Mouse (Mus musculus) midbrain, postnatal 0 days (tissue): ENCODE data around the gene Ptprt. TPM values are rescaled to one million over a fixed set of nuclear protein-coding genes. Genes with fewer than 3 reads are reported as not detected.

Source experiments
- ATAC-seq: fragments of 200-750 bp; cut with Nextera tagmentation; 2 replicates; pipeline ENCODE4 v1.8.0; 2017; ENCODE audit warnings: moderate number of reproducible peaks, mild to moderate bottlenecking, moderate TSS enrichment, moderate library complexity; ENCODE audit not compliant: low FRiP score
- DNase-seq: peaks from one replicate; pipeline ENCODE4 v3.0.0-alpha.2; 2015; ENCODE audit warnings: low spot score
- H3K27ac ChIP-seq: fragments of 300-500 bp; sonication (generic); 2 replicates; pipeline ENCODE4 v1.5.1; 2014; ENCODE audit warnings: low read depth, mild to moderate bottlenecking, low read length, mixed read lengths
- H3K27me3 ChIP-seq: fragments of 300-500 bp; sonication (generic); 2 replicates; pipeline ENCODE4 v1.6.1; 2014; ENCODE audit warnings: low read length, control low read depth, mixed read lengths; ENCODE audit not compliant: insufficient read depth
- H3K36me3 ChIP-seq: fragments of 300-500 bp; sonication (generic); 2 replicates; pipeline ENCODE4 v1.6.1; 2014; ENCODE audit warnings: low read length, control low read depth, mixed read lengths; ENCODE audit not compliant: insufficient read depth
- H3K4me1 ChIP-seq: fragments of 300-500 bp; sonication (generic); 2 replicates; pipeline ENCODE4 v1.6.1; 2014; ENCODE audit warnings: mild to moderate bottlenecking, control low read depth, antibody characterized with exemption, low read length, mixed read lengths; ENCODE audit not compliant: insufficient read depth
- H3K4me2 ChIP-seq: fragments of 300-500 bp; sonication (generic); 2 replicates; pipeline ENCODE4 v1.6.1; 2014; ENCODE audit warnings: low read depth, mild to moderate bottlenecking, low read length, mixed read lengths; ENCODE audit not compliant: poor library complexity, severe bottlenecking
- H3K4me3 ChIP-seq: fragments of 300-500 bp; sonication (generic); 2 replicates; pipeline ENCODE4 v1.5.1; 2014; ENCODE audit warnings: low read depth, mild to moderate bottlenecking, low read length, moderate library complexity
- H3K9ac ChIP-seq: fragments of 300-500 bp; sonication (generic); replicated peaks from 2 replicates; pipeline ENCODE4 v1.6.1; 2014; ENCODE audit warnings: mild to moderate bottlenecking, low read length, moderate library complexity, mixed read lengths; ENCODE audit not compliant: poor library complexity, severe bottlenecking
- H3K9me3 ChIP-seq: fragments of 300-500 bp; sonication (generic); 2 replicates; pipeline ENCODE4 v1.6.1; 2016; ENCODE audit warnings: low read length, control low read depth
- CTCF ChIP-seq: IDR thresholded peaks from 2 replicates; pipeline ENCODE4 v1.5.1; 2016; ENCODE audit warnings: antibody characterized with exemption, mild to moderate bottlenecking
- WGBS: fragments of 180-500 bp; shearing (Covaris S2); extraction: QIAGEN DNeasy Blood & Tissue Kit; methylation state at CpG from one replicate; pipeline ENCODE4 v1.1.7; 2014; 5-methylcytosine and 5-hydroxymethylcytosine counted together
- polyA plus RNA-seq: library from polyadenylated mRNA; unstranded; fragments of >200 nt; fragmentation: Nextera tagmentation; extraction: Ambion mirVana; gene quantifications from 2 replicates; pipeline ENCODE4 v1.2.1, GENCODE M21; 2015
- total RNA-seq: library from RNA; depleted of rRNA; stranded (reverse); fragments of >200 nt; gene quantifications from 2 replicates; pipeline ENCODE4 v1.2.3, GENCODE M21; 2014; rRNA removed

Gene Ptprt
- total RNA-seq: 70.5 and 72.2 TPM in 2 replicates
- 9.8 and 12.6 TPM in 2 replicates for polyA plus RNA-seq

DNA sequence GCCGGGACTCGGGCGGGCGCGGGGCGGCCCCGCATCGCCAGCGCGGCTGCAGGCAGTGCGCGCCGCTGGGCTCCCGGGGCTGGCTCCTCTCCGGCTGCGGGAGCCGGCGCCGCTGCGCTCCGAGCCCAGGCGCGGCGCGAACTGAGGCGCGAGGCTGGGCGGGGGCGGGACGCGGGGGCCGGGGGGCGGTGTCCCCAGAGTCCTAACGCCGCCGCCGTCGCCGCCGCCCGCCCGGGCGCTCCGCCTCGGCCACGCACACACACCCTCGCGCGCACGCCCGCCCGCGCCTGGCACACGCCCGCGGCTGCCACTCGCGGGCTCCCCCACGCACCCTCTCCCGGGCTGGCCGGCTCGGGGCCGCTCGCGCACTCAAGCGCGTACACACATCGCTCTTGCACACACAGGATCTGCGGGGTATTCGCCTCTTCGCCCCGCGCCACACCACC lies at the start of gene Ptprt:
Ptprt (minus strand) TSS at position 207 of the 446 bp plus-strand sequence.
- Histone ChIP-seq H3K27ac (peak within 1 kb of the TSS; percentile 65), H3K4me2 (peak within 1 kb of the TSS; percentile 96), H3K9me3 (no peaks in the 10 kb centered on the region), H3K9ac (peak within 1 kb of the TSS; percentile 77), H3K36me3 (no peaks in the 10 kb centered on the region), H3K4me3 (peak within 1 kb of the TSS; percentile 74), H3K4me1 (no peaks in the 10 kb centered on the region), H3K27me3 (no peaks in the 10 kb centered on the region)
- ATAC-seq: peak; percentile 79
- peak; percentile 45 for DNase-seq
- WGBS: under 1% methylated on average over 46 of the region's 73 CpGs
- TF ChIP-seq CTCF: no peak

- H3K4me1 ChIP-seq: no peaks in the 10 kb centered on the region
- ATAC-seq (no peak), DNase-seq (no peak)
- H3K9me3 ChIP-seq: no peaks in the 10 kb centered on the region
- no peak overlapping the region for H3K4me2 ChIP-seq
- no peak overlapping the region for H3K4me3 ChIP-seq
- H3K27me3 ChIP-seq: no peaks in the 10 kb centered on the region
- no peaks in the 10 kb centered on the region for H3K36me3 ChIP-seq
- WGBS: 91% methylated on average over 2 of the region's 2 CpGs
- TF ChIP-seq CTCF: no peak
- no peak overlapping the region for H3K27ac ChIP-seq
- no peak overlapping the region for H3K9ac ChIP-seq
Measured at GRCm38 (mm10) chr2:162710443-162710842, 49.5 kb upstream of the Ptprt start.

DNA sequence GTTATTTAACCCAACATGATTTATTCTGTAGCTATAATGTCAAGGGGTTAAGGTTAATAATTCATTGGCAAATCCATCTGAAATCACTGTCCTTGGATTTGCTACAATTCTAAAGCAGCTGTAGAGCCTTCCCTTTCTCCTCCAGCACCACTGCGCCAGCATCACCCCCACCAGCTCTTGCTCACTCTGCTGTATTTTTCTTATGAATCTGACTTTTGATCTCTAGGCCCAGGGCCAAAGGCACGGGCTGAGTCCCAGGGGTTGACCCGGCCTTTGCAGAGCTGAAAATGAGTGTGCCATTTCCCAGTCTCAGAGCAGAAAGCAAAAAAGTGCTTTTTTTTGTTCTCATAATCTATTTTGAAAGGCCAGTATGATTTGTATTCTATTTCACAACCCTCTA lies 38.7 kb upstream of the Ptprt start:
- DNase-seq: no peak
- ATAC-seq: no peak
- no peak for TF ChIP-seq CTCF
- Histone ChIP-seq H3K27ac (no peak overlapping the region), H3K9me3 (no peaks in the 10 kb centered on the region), H3K4me2 (no peak overlapping the region), H3K4me1 (no peaks in the 10 kb centered on the region; the same call in 1 of the 2 replicates), H3K36me3 (no peaks in the 10 kb centered on the region), H3K4me3 (no peak overlapping the region), H3K9ac (no peak overlapping the region), H3K27me3 (no peaks in the 10 kb centered on the region; the same call in 1 of the 2 replicates)
- WGBS: 49% methylated on average over 3 of the region's 3 CpGs

DNA sequence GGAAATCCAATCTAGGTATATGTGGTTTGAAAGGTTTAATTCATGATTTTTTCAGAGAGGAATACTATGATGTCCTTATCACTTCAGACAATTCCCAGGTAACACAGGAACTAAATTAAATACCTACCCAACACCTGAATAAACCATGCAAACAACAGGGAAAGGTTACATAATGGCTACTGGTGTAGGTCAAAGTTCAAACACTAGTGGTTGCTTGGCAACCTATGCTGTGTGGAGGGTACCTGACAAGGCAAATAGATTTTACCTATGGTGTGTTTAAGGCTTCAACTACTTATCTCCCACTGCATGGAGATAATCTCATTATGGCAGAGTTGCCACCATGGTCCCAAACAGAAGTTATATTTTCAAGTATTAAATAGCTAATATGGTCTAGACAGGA lies 38.1 kb upstream of the Ptprt start:
- TF ChIP-seq CTCF: no peak
- no peak overlapping the region for H3K9ac ChIP-seq
- no peak overlapping the region for H3K4me2 ChIP-seq
- no peaks in the 10 kb centered on the region for H3K36me3 ChIP-seq
- H3K9me3 ChIP-seq: no peaks in the 10 kb centered on the region
- ATAC-seq (no peak), DNase-seq (no peak)
- H3K27me3 ChIP-seq: no peaks in the 10 kb centered on the region; the same call in 1 of the 2 replicates
- no peak overlapping the region for H3K27ac ChIP-seq
- H3K4me3 ChIP-seq: no peak overlapping the region
- no peaks in the 10 kb centered on the region; the same call in 1 of the 2 replicates for H3K4me1 ChIP-seq

DNA sequence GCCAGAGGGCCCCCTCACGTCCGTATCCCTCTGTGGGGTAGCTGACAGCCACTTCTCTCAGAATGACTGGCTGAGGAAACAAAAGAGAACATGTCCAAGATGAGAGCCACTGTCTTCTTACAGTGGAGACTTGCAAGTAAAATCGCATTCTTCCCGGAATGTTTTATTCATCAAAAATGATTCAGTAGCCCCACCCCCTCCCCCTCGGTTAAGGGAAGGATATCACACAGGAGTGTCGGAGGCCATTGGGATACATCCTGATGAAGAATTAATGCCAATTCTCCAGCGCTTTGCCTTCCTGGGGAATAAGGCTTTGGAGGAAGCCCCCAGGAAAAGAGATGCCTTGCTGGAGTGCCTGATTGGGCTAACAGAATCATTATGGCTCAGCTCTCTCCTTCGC lies 37.1 kb upstream of the Ptprt start:
- H3K4me3 ChIP-seq: no peak overlapping the region
- no peaks in the 10 kb centered on the region for H3K9me3 ChIP-seq
- no peak overlapping the region for H3K27ac ChIP-seq
- DNase-seq: peak; percentile 7
- 29% methylated on average over 8 of the region's 8 CpGs for WGBS
- H3K27me3 ChIP-seq: no peaks in the 10 kb centered on the region; the same call in 1 of the 2 replicates
- no peak for ATAC-seq
- no peaks in the 10 kb centered on the region for H3K36me3 ChIP-seq
- H3K4me1 ChIP-seq: no peaks in the 10 kb centered on the region; the same call in 1 of the 2 replicates
- no peak for TF ChIP-seq CTCF
- 0 out of 2 replicates have a peak overlapping the region, but pooled peaks have one; percentile 6 for H3K4me2 ChIP-seq
- H3K9ac ChIP-seq: no peak overlapping the region

DNA sequence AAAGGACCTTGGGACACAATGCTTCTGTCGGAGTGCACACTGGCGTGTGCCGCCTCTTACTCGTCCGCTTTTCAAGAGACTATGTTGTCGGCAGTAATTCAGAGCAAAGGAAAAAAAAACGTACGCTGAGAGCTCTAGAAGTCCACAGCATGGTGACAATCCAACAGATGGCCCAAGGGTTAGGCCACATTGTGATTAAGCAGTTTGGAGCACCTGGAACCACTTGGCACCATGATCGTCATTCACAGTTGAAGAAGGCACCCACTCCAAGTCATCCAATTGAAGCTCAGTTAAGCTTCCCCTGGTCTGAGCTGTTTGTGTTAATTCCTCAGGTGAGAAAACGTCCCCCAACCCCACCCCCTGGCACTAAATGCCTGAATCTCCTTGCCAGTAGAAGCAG lies 36.2 kb upstream of the Ptprt start:
- H3K27me3 ChIP-seq: no peaks in the 10 kb centered on the region; the same call in 1 of the 2 replicates
- H3K4me3 ChIP-seq: no peak overlapping the region
- H3K9ac ChIP-seq: no peak overlapping the region
- WGBS: 74% methylated on average over 10 of the region's 10 CpGs
- ATAC-seq: no peak
- no peaks in the 10 kb centered on the region for H3K9me3 ChIP-seq
- H3K4me2 ChIP-seq: no peak overlapping the region
- DNase-seq: no peak
- no peak for TF ChIP-seq CTCF
- no peaks in the 10 kb centered on the region for H3K36me3 ChIP-seq
- H3K27ac ChIP-seq: no peak overlapping the region
- no peaks in the 10 kb centered on the region; the same call in 1 of the 2 replicates for H3K4me1 ChIP-seq
